Mouse (Mus musculus) urinary bladder, postnatal 36 days (tissue): Measurements from ENCODE around the gene Ccz1.
"Not testable (repeated sequence)": the region's sequence is repeated elsewhere in the genome, so short reads cannot be mapped to it uniquely, and the experiment has no call there.

Source experiments
- DNase-seq, 2 experiments: peaks; one replicate each; pipeline ENCODE4 v3.0.0; 2022; ENCODE audit warnings: low spot score in 2 of 2, mixed read lengths in 1 of 2

Gene Ccz1

DNA sequence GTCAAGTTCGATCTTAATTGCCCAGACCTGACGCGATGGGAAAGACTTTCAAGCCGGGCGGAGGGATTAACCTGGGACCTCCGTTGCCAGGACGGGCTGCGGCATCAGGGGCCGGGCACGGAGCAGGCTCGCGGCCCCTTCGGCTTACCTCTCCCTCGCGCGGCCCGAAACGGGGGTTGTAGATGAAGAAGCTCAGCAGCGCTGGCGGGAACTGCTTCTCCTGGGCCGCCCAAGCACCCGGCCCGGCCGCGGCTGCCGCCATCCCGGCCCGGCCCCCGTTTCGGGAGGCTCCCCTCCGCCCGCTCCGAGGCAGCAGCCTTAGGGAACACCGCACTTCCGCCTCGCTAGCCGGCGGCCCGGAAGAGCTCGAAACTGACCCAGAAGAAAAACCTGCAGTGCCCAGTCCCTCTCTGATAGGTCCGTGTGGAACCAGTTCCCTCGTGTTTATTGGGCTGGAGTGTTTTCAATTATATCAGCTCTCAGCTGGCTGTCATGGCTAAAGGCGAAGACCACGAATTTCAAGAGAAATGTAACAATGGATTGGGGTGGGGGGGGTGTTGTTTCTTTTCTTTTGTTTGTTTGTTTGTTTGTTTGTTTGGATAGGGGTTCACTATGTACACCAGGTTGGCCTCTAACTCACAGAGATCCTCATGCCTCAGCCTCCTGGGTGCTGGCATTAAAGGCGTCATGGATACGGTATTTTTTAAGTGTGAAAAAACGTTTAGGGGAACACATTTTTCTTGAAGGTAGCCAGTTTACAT is at the start of gene Ccz1:
TSS of gene Ccz1 (minus strand) at position 327 of the 761 bp plus-strand sequence.
- DNase-seq = peak; percentile 65 to 74

GRCm38 (mm10) chr5:144064093-144064492 is 49.4 kb upstream of the Ccz1 start:
- no peak for DNase-seq

- DNase-seq = no peak
These were observed 39.7 kb upstream of the Ccz1 start for GRCm38 (mm10) chr5:144054340-144054739.

- no peak for DNase-seq
These were observed 38.8 kb upstream of the Ccz1 start for GRCm38 (mm10) chr5:144053450-144053849.

- DNase-seq = no peak
These were observed 36.6 kb upstream of the Ccz1 start for GRCm38 (mm10) chr5:144051268-144051667.

DNA sequence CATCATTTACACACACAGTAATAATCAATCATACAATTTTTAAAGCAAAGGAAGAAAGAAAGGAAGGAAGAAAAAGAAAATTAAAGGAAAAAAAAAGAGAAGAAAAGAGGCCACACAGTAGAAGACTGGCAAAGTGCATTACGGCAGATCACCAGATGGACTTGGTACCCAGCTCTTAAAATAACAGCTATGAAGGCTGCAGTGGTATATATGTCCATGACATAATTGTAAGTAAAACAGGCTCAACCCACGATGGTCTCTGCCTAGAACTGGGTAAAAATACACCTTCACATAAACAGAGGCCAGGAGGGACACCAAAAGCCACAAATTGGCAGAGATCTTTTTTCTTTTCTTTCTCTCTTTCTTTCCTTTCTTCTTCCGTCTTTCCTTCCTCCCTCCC is 35.2 kb upstream of the Ccz1 start:
- DNase-seq = no peak

GRCm38 (mm10) chr5:144047324-144047723 is 32.6 kb upstream of the Ccz1 start:
- no peak for DNase-seq

- DNase-seq = no peak
These were observed 28.5 kb upstream of the Ccz1 start for GRCm38 (mm10) chr5:144043166-144043565.

DNA sequence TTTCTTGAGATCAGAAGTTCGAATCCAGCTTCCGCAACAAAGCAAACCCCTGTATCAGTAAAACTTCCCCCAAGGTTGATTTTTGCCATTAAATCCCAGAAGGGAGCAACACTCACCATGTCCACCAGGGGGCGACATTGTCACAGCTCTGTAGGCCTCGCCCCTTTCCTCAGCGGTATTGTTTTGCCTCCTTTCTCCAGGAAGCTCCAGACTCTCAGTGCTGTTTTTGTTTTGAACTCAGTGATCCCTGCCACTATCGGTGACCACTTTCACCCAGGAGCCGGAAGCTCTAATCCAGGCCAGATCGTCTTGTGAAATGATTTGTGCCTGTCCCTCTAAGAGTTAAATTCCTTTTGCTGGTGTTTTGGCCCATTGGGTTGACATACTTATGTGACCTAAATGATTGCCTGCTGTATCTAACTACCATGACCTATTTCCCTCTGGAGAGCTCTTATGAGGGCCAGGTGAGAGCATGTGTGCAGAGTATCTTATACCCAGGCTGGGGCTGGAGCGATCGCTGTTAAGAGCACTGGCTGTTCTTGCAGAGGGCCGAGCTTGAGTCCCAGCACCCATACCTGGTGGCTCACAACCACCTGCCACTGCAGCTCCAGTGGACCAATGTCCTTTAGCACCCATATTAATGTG is 26.2 kb upstream of the Ccz1 start:
- DNase-seq = peak; percentile 56 to 69

DNA sequence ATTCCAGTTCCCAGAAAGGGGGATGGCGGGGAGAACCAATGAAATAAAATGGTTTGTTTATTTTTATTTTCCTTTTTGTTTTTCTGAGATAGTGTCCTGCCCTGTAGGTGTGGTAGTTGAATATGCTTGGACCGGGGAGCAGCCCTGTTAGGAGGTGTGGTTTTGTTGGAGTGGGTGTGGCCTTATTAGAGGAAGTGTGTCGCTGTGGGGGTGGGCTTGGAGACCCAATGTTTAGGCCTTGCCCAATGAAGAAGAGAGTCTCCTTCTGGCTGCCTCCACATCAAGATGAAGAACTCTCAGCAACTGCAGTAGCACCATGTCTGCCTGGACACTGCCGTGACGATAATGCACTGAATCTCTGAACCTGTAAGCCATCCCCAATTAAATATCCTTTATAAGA is 25.2 kb upstream of the Ccz1 start:
- no peak for DNase-seq

DNA sequence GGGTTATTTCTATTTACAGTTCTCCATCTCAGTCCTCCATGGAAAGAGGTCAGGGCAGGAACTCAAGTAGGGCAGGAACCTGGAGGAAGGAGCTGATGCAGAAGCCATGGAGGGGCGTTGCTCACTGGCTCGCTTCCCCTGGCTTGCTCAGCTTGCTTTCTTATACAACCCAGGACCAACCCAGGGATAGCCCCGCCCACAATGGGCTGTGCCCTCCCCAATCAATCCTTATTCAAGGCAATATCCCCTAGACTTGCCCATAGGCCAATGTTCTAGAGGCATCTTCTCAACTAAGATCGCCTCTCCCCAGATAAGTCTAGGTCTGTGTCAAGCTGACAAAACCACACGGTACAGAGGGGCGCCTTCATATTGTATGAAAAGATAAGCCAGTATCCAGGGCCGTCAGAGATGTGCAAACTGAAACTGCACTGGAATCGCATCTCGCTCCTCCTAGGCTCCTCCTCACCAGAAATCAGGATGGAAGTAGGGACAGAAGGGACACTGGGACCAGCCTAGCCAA is 24.5 kb upstream of the Ccz1 start:
- no peak for DNase-seq

- no peak for DNase-seq
These were observed 22.3 kb upstream of the Ccz1 start for GRCm38 (mm10) chr5:144036952-144037351.

DNA sequence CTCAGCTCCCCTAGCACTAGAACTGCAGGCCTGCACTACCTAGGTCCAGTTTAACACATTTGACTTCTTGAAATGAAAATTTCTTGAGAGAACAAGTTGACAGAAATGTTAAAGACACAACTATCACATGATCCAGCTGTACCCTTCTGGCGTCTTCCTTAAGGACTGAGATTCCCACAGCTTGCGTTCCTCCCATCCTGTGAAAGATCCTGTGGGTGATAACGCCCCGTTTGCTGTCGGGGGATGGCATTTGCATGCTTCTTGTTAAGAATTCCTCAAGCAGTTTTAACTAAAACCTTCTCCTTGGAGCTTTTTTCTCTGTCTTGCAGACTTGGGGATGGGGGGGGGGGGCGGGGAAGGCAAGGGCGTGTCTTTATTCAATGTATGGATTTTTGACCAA is 19.9 kb upstream of the Ccz1 start:
- DNase-seq = no peak

GRCm38 (mm10) chr5:144032491-144032890 is 17.8 kb upstream of the Ccz1 start:
- no peak for DNase-seq

DNA sequence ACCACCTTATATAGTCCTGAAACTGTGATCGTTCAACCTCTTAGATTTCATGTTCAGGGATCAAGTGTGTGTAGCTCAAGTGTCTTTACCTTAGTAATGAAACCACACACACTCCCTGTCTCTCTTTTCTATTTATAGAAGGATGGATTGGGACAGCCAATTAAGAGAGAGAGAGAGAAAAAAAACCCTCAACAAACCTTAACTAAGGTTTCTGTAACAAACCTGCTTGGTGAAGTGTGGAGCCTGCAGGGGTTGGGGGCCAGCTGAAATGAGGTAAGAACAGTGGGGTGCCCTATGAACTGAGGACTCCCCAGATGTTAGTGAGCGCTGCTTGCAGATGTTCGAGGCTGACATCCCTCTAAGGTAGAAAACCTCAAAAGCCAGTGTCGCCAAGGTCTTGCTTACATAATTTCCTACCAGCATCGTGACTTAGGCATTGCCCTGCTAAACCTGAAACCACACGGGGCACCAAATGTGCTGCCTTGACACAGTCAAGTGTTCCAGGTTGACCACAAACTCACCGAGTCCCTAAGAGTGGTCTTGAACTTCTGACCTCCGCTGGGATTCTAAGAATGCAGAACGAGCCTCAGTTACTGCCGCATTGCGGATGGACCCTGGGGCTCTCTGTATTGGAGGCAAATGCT is 12.1 kb upstream of the Ccz1 start, which contains the start of gene Ocm:
TSS of gene Ocm (minus strand) at position 51 of the 644 bp plus-strand sequence.
- DNase-seq = no peak

- DNase-seq = no peak
These were observed 1.2 kb upstream of the Ccz1 start for GRCm38 (mm10) chr5:144015845-144016244.

DNA sequence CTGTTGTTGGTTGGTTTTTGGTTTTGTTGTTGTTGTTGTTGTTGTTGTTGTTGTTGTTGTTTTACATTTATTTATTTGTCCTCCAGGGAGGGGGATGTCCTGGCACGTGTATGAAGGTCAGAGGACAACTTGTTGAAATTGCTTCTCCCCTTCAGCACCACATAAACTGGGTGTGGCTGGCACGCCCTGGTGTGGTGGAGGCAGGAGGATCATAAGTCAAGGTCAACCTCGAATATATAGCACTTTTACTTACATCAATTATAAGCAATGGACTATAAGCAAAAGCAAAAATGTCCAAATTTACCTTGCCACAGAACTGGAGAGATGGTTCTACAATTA is 604 bp upstream of the Ccz1 start:
- DNase-seq = no peak

DNA sequence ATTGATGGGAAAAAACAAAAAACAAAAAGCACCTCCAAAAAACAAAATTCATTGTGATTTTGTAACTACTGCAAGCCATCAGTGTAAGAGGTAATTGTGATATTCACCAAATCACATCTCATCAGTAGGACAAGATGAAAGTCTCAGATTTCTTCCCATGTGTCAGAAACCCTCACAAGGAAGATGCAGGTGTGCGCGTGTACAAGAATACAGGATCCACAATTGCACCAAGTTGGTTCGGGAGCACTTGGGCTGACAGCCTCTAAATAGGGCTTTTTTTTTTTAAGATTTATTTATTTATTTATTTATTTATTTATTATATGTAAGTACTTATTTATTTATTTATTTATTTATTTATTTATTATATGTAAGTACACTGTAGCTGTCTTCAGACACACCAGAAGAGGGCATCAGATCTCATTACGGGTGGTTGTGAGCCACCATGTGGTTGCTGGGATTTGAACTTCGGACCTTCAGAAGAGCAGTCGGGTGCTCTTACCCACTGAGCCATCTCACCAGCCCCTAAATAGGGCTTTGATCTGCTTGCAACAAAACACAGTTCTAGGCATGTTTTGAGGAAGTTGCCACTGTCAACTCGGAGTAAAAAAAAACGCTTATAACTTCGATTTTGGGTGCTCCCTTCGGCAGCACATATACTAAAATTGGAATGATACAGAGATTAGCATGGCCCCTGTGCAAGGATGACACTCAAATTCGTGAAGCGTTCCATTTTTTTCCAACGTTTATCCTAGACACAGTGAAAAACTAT is 1.1 kb downstream of the Ccz1 start:
- not testable (repeated sequence) for DNase-seq

DNA sequence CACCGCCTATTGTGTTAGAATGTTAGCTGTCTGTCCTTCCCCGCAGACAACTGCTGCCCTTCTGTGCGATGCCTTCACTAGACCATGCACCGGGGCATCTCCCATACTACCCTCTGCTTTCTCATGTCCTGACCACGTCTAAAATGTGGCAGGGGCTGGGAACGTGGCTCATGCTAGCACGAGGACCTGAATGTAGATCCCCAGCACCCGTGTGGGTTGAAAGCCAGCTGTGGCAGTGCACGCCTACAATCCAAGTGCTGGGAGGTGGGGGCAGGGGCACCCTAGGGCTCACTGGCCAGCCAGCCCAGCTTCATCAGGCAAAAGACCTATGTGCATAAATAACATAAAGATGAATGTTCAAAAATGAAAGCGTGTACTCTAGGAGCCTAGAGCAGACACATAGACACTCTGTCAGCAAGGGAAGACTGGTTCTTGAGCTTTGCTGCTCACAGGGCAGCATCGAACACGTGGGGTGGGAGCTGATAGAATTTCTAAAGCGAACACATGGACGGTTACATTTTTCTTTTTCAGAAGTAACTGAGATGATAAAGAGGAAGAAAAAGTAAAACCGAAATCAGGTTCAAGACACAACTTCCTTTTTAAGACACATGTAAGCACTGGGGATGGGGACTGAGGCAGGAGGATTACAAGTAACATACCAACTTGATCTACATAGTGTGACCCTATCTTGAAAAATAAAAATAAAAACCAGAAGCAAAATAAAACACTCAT is 12.1 kb downstream of the Ccz1 start:
- DNase-seq = no peak

- DNase-seq = no peak
These were observed 15.3 kb downstream of the Ccz1 start for GRCm38 (mm10) chr5:143999409-143999808.
